In the genomic region with DNA sequence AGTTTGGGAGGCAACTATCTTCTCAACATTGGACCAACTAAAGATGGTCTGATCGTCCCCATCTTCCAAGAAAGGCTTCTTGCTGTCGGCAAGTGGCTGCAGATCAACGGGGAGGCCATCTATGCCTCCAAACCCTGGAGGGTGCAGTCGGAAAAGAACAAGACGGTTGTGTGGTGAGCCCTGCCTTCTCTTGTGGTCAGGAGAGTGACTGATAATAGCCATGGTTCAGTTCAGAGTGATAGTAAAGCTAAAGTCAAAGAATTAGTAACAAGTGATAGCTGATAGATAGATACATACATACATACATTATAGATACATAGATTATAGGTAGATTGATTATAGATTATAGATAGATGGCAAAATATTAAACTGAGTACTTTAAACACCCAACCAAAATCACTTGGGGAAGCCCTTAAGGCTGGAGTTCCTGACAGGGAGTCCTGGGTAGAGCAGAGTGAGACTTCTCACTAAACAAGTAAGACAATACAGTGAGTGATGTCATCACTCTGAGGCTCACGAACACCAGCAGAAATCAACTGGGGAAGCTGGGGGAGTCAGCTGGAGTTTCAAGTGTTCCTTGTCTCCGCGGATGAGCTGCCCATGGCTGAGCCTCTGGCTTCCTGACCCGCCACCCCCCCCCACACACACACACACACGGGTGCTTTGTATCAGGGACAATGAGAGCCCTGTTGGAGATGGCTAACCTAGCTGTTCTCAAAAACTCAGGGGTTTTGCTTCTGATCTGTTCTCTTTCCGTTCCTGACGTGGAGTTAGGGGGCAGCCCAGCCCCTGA, we compare ENCODE assay signal across 12 mouse cellular contexts. TPM values are rescaled to one million over a fixed set of nuclear protein-coding genes. Genes with fewer than 3 reads are reported as not detected.
DNase-seq lines count a peak whose midpoint lies in the region; ATAC-seq lines count a peak whose summit lies in the region.
"Had no signal": no experiment of that assay in that cellular context is flagged by ENCODE, and none has a peak within 500 bp of the region (broad histone marks: within the 10 kb centered on the region; RNA-seq: fewer than 3 reads in every experiment).

No protein-coding gene starts in this region.

- H3K4me3 ChIP-seq in heart, embryonic 12.5 days, result no peak overlapping the region
- H3K4me3 ChIP-seq in liver, embryonic 11.5 days (ENCODE audit: low read depth, low read length), result no peak overlapping the region
- H3K4me3 ChIP-seq: erythroblast, embryonic 14.5 days; limb, embryonic 10.5 days had no signal

- ATAC-seq in heart, embryonic 12.5 days (ENCODE audit: insufficient number of reproducible peaks, low FRiP score), result no peak
- peak; percentile 74 for ATAC-seq in liver, embryonic 11.5 days (replicated peaks; ENCODE audit: low FRiP score)
- ATAC-seq: CD4-positive, CD25-positive, alpha-beta regulatory T cell, adult 4 months had no signal

- H3K9me3 ChIP-seq in heart, embryonic 12.5 days (replicated peaks), result no peaks in the 10 kb centered on the region
- H3K9me3 ChIP-seq in liver, embryonic 11.5 days (ENCODE audit: control insufficient read depth, low read length), result no peaks in the 10 kb centered on the region
- H3K9me3 ChIP-seq: limb, embryonic 10.5 days had no signal

- WGBS in heart, embryonic 12.5 days, result 39% methylated on average over 12 of the region's 12 CpGs
- WGBS in liver, embryonic 11.5 days, result 34% methylated on average over 12 of the region's 12 CpGs

- no peak for DNase-seq in heart, postnatal 14 days
- DNase-seq in retina, postnatal 1 day, result peak; percentile 65
- no peak for DNase-seq in retina, embryonic 14.5 days (ENCODE audit: low spot score)
- DNase-seq in liver, embryonic 11.5 days (ENCODE audit: low spot score), result no peak
- DNase-seq in lung, adult 18-20 months, result no peak
- no peak for DNase-seq in spleen, postnatal 10 days (ENCODE audit: low spot score in 2 of 2)
- DNase-seq: cerebellum, adult 18-20 months; spleen, adult 18-20 months had no signal

- H3K9ac ChIP-seq in heart, embryonic 12.5 days, result 0 out of 2 replicates have a peak overlapping the region, but pooled peaks have one; percentile 28
- peak overlapping the region; percentile 17; the same call in 1 of the 2 replicates for H3K9ac ChIP-seq in liver, embryonic 11.5 days (ENCODE audit: low read depth, low read length)

- peaks cover 46% of the 10 kb centered on the region for H3K36me3 ChIP-seq in heart, embryonic 12.5 days
- H3K36me3 ChIP-seq in liver, embryonic 11.5 days (ENCODE audit: control insufficient read depth, insufficient read depth, low read length), result no peaks in the 10 kb centered on the region; the same call in 1 of the 2 replicates

- H3K4me2 ChIP-seq in heart, embryonic 12.5 days, result peak overlapping the region; percentile 20; the same call in 1 of the 2 replicates
- peak overlapping the region; percentile 44 for H3K4me2 ChIP-seq in liver, embryonic 11.5 days

- no peaks in the 10 kb centered on the region for H3K27me3 ChIP-seq in heart, embryonic 12.5 days (replicated peaks)
- no peaks in the 10 kb centered on the region for H3K27me3 ChIP-seq in liver, embryonic 11.5 days (replicated peaks; ENCODE audit: control insufficient read depth, insufficient read depth, low read length)

- intact Hi-C loops in heart, postnatal 14 days (cut with DNase I), result loop anchor here (5.0 kb wide), 1 partner anchor 43 kb away; no protein-coding TSS in a partner anchor

- 0 out of 2 replicates have a peak overlapping the region, but pooled peaks have one; percentile 4 for H3K27ac ChIP-seq in heart, embryonic 12.5 days (ENCODE audit: poor library complexity, severe bottlenecking)
- peak overlapping the region; percentile 75 for H3K27ac ChIP-seq in liver, embryonic 11.5 days (ENCODE audit: low read depth, low read length)
- H3K27ac ChIP-seq: limb, embryonic 10.5 days had no signal

- peaks cover 19% of the 10 kb centered on the region for H3K4me1 ChIP-seq in heart, embryonic 12.5 days (replicated peaks)
- H3K4me1 ChIP-seq in liver, embryonic 11.5 days (replicated peaks; ENCODE audit: control insufficient read depth, insufficient read depth, low read length), result peaks cover 31% of the 10 kb centered on the region

RNA-seq across cellular contexts. Expression of gene Hmgcl, which starts 11.3 kb away (rescaled TPM):
- 70.4 and 74.5 TPM in 2 replicates for polyA plus RNA-seq in heart, embryonic 12.5 days (2016; fragmentation: Nextera tagmentation; extraction: Ambion mirVana)
- total RNA-seq in heart, postnatal 14 days (2021), result 10 to 100 TPM; 69.8 to 70.4 TPM
- polyA plus RNA-seq in liver, embryonic 11.5 days (2014; fragmentation: Nextera tagmentation; extraction: Ambion mirVana), result 97.1 and 104 TPM in 2 replicates

RNA-seq across cellular contexts. Expression of gene Fuca1, which starts 14.4 kb away (rescaled TPM):
- polyA plus RNA-seq in heart, embryonic 12.5 days (2016; fragmentation: Nextera tagmentation; extraction: Ambion mirVana), result 36.4 and 41.7 TPM in 2 replicates
- 10 to 100 TPM; 33.5 to 40.7 TPM for total RNA-seq in heart, postnatal 14 days (2021)
- 39.6 and 47.7 TPM in 2 replicates for polyA plus RNA-seq in liver, embryonic 11.5 days (2014; fragmentation: Nextera tagmentation; extraction: Ambion mirVana)

RNA-seq across cellular contexts. Expression of gene Gale, which starts 28.6 kb away (rescaled TPM):
- polyA plus RNA-seq in heart, embryonic 12.5 days (2016; fragmentation: Nextera tagmentation; extraction: Ambion mirVana), result 27.6 and 28.8 TPM in 2 replicates
- 1 to 10 TPM; 2.1 to 3.1 TPM for total RNA-seq in heart, postnatal 14 days (2021)
- 47.7 and 49.8 TPM in 2 replicates for polyA plus RNA-seq in liver, embryonic 11.5 days (2014; fragmentation: Nextera tagmentation; extraction: Ambion mirVana)

RNA-seq across cellular contexts. Expression of gene Lypla2, which starts 37.5 kb away (rescaled TPM):
- 73.0 and 77.4 TPM in 2 replicates for polyA plus RNA-seq in heart, embryonic 12.5 days (2016; fragmentation: Nextera tagmentation; extraction: Ambion mirVana)
- 10 to 100 TPM; 37.5 to 37.8 TPM for total RNA-seq in heart, postnatal 14 days (2021)
- polyA plus RNA-seq in liver, embryonic 11.5 days (2014; fragmentation: Nextera tagmentation; extraction: Ambion mirVana), result 104 and 106 TPM in 2 replicates

RNA-seq across cellular contexts. Expression of gene Cnr2, which starts 39.7 kb away (rescaled TPM):
- polyA plus RNA-seq in heart, embryonic 12.5 days (2016; fragmentation: Nextera tagmentation; extraction: Ambion mirVana), result 0.46 and 0.70 TPM in 2 replicates
- under 1 TPM; 0.76 to 0.93 TPM for total RNA-seq in heart, postnatal 14 days (2021)
- polyA plus RNA-seq in liver, embryonic 11.5 days (2014; fragmentation: Nextera tagmentation; extraction: Ambion mirVana), result 6.3 and 7.1 TPM in 2 replicates
- polyA plus RNA-seq: erythroblast, embryonic 14.5 days had no signal
